Mouse (Mus musculus) thymus, postnatal 25 days (tissue): ENCODE measurements around the gene Rd3l.
"Not testable (repeated sequence)": the region's sequence is repeated elsewhere in the genome, so short reads cannot be mapped to it uniquely, and the experiment has no call there.

Experiments used
- DNase-seq: peaks from one replicate; pipeline ENCODE4 v3.0.0; 2022

Gene Rd3l

GRCm38 (mm10) chr12:111963339-111963738, 17.8 kb downstream of the Rd3l start:
- no peak for DNase-seq

GRCm38 (mm10) chr12:111958101-111958865, 22.8 kb downstream of the Rd3l start:
- DNase-seq: peak; percentile 75

DNA sequence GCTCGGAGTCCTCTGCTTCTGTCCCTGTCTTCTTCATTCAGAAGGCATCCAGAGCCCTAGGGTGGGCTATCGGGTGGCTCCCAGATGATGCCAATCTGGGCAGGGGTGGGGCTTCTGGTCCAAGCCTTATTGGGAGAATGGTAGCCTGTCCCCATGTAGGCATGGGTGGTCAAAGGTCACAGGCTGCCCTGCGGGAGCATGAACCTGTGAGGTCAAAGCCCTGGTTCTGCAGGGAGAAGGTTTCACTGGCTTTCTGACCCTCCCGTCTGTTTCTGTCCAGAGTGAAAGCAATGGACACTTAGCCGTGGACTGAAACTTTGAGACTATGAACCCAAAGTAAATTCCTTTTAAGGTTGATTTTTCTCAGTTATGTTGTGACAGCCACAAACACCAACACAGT, 24.9 kb downstream of the Rd3l start:
- DNase-seq: no peak

GRCm38 (mm10) chr12:111951701-111952100, 29.4 kb downstream of the Rd3l start:
- DNase-seq: no peak

DNA sequence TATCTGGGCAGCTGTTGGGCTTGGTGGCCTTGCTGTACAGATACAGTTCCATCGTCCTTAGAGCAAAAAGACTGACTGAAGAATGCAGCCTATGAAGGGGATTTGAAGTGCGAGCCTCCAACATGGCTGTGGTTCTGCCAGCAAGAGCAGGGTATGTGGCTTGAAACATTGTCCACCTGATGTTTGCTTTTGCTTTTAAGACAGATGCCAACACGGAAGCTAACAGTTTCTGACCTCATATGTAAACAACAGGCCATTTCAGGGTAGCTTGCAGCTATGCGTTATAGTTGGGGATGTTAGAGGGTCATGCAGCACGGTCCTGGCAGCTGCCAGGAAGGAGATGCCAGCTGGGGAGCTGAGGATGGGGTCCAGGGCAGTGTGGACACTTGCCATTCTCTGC, 30.6 kb downstream of the Rd3l start:
- DNase-seq: no peak

- peak; percentile 58 for DNase-seq
Observed at GRCm38 (mm10) chr12:111946716-111947115, 34.4 kb downstream of the Rd3l start.

GRCm38 (mm10) chr12:111945765-111946655, 35.1 kb downstream of the Rd3l start:
- DNase-seq: not testable (repeated sequence)

GRCm38 (mm10) chr12:111945115-111945514, 36.0 kb downstream of the Rd3l start:
- DNase-seq: no peak

DNA sequence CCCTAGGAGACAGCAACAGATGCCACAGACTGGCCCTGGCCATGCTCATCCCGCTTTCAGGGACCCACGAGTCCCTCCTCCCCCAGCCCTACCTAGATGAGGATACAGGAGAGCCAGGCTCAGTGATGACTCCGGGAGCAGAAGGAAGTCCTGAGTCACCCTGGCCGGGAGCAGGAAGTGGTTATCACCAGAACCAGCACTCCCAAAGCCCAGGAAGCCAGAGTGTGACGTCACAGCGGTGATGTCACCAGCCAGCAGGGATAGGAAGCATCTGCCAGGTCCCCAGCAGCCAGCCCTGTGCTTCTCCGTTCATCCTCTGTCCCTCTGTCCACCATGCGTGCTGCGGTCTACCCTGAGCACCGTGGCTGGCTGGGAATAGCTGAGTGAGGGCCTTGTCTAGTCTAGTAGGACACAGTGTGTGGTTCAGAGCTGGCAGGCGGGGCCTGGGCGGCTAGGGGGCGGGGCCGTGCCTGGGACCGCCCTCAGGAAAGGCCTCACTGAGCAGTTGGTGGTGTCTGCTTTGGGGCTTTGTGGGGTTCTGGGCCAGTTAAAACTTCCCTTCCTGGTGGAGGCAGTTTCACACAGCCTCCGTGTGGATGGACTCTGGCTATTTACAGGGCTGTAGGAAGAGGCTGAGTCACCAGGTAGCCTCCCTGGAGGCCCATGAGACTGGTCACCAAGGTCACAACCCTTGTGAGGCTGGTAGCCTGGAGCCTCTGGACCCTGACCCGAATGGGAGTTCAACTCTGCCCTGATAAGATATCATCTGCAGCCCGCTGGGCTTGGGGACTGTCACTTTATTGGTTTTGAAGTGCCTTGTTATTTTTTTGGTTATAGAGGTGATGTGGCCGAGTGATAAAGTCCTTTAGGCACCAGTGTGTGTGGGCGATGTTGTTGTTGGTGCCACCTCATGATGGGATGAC, 36.8 kb downstream of the Rd3l start:
- not testable (repeated sequence) for DNase-seq

- DNase-seq: no peak
Observed at GRCm38 (mm10) chr12:111943421-111944064, 37.6 kb downstream of the Rd3l start.

GRCm38 (mm10) chr12:111938623-111939177, 42.4 kb downstream of the Rd3l start:
- no peak for DNase-seq

GRCm38 (mm10) chr12:111936706-111937550, 44.2 kb downstream of the Rd3l start:
- no peak for DNase-seq

DNA sequence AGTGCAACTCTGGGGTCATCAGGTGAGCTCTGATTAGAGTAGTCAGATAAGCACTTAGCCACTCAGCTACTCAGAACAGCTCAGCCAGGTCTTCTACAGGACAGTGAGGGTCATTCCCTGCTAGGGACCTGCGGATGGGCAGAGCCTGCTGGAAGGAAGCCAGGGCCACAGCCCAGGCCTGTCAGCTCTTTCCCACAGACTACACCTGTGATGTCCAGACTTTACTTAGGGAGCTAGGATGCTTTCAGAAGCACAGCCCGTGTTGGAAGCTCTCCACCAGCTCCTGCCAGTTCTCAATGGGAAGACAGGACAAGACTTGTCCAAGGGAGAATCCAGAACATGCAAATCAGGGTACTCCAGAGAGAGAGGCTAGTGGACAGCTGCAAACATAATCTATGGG, 47.1 kb downstream of the Rd3l start:
- DNase-seq: no peak

GRCm38 (mm10) chr12:111933032-111933704, 47.9 kb downstream of the Rd3l start:
- DNase-seq: no peak

- DNase-seq: no peak
Observed at GRCm38 (mm10) chr12:111932513-111932912, 48.6 kb downstream of the Rd3l start.

DNA sequence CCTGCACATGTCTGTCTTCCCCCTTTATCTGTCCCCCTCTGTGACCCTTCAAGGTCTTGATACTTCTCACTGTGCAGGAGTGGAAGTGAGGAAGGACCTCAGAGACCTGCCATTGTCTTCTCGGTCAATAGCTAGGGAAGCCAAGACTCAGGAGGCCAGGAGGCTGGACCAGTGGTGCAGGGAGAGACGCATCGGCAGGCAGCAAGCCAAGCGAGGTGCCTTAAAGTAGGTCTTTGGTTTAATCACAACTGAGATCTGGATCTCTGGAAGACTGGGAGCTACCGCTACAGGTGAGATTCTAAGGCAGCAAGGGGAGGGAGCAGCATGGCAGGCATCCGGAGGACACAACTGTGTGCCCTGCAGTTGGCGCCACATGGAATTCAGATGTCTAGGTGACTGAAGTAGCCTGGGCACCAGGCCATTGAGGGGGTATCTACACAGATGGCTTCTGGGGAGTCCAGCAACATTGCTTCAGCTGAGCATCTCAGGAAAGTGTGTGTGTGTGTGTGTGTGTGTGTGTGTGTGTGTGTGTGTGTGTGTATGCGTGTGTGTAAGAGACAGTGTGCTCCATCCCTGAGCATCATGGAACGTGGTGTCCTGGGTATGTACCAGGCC, 49.6 kb downstream of the Rd3l start:
- DNase-seq: no peak
